Mouse (Mus musculus): ENCODE measurements at regions not wholly inside any gene's neighbourhood (a gene's known extent, or its start where the extent isn't known, plus 50 kb on each side); places are given as distances from the start of the nearest gene placed in this dataset.

DNA sequence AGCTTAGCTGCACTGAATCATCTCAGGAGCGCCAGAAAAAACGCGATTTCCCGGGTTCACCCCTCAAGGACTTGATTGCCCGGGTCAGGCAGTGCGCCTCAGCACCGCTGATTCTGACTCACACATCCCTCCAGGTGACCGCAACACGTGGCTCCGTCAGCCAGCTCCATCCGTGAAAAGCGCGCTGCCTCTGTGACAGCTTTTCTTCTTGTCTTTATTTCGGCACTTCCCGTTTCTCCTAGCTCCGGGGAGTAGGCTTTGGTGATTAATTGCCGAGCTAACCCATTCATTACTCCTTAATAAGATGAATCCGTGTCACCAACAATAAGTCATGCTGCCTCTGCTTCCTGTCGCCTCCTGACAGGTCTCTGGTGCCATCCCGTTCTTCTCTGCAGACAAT is 108.6 kb downstream of the Katnal1 start:
- no peaks in the 10 kb centered on the region for H3K9me3 ChIP-seq
- WGBS = 9% methylated on average over 20 of the region's 20 CpGs
- 0 out of 2 replicates have a peak overlapping the region, but pooled peaks have one; percentile 39 for H3K27ac ChIP-seq
- H3K4me3 ChIP-seq (replicated peaks) = peak overlapping the region; percentile 17; the same call in 1 of the 2 replicates
- peak; percentile 79 for ATAC-seq
- H3K27me3 ChIP-seq = peaks cover 16% of the 10 kb centered on the region; the same call in 1 of the 2 replicates
- no peaks in the 10 kb centered on the region for H3K36me3 ChIP-seq
- peaks cover 19% of the 10 kb centered on the region for H3K4me1 ChIP-seq (replicated peaks)
- peak overlapping the region; percentile 44 for H3K4me2 ChIP-seq (replicated peaks)
- no peak overlapping the region for H3K9ac ChIP-seq (replicated peaks)

GRCm38 (mm10) chr5:148819423-148819822 is 109.7 kb downstream of the Katnal1 start:
- no peak overlapping the region for H3K27ac ChIP-seq
- H3K36me3 ChIP-seq = no peaks in the 10 kb centered on the region
- no peak overlapping the region for H3K9ac ChIP-seq (replicated peaks)
- 67% methylated on average over 6 of the region's 6 CpGs for WGBS
- no peak overlapping the region for H3K4me3 ChIP-seq (replicated peaks)
- H3K9me3 ChIP-seq = no peaks in the 10 kb centered on the region
- peaks cover 19% of the 10 kb centered on the region for H3K4me1 ChIP-seq (replicated peaks)
- H3K27me3 ChIP-seq = peaks cover 16% of the 10 kb centered on the region; the same call in 1 of the 2 replicates
- no peak overlapping the region for H3K4me2 ChIP-seq (replicated peaks)
- ATAC-seq = no peak

GRCm38 (mm10) chr5:148818746-148819145 is 110.4 kb downstream of the Katnal1 start:
- Histone ChIP-seq H3K9me3 (no peaks in the 10 kb centered on the region), H3K27me3 (peaks cover 16% of the 10 kb centered on the region; the same call in 1 of the 2 replicates), H3K27ac (no peak overlapping the region), H3K4me3 (replicated peaks) (no peak overlapping the region), H3K4me2 (replicated peaks) (no peak overlapping the region), H3K36me3 (no peaks in the 10 kb centered on the region), H3K9ac (replicated peaks) (no peak overlapping the region), H3K4me1 (replicated peaks) (peaks cover 19% of the 10 kb centered on the region)
- ATAC-seq = no peak
- WGBS = 64% methylated on average over 2 of the region's 2 CpGs

GRCm38 (mm10) chr5:148812840-148813239 is 116.3 kb downstream of the Katnal1 start:
- Histone ChIP-seq H3K27ac (no peak overlapping the region), H3K9ac (replicated peaks) (no peak overlapping the region), H3K4me2 (replicated peaks) (no peak overlapping the region), H3K27me3 (peaks cover 24% of the 10 kb centered on the region), H3K9me3 (no peaks in the 10 kb centered on the region), H3K36me3 (no peaks in the 10 kb centered on the region), H3K4me1 (replicated peaks) (peaks cover 2% of the 10 kb centered on the region; the same call in 1 of the 2 replicates), H3K4me3 (replicated peaks) (no peak overlapping the region)
- WGBS = 86% methylated on average over 9 of the region's 9 CpGs
- ATAC-seq = no peak

DNA sequence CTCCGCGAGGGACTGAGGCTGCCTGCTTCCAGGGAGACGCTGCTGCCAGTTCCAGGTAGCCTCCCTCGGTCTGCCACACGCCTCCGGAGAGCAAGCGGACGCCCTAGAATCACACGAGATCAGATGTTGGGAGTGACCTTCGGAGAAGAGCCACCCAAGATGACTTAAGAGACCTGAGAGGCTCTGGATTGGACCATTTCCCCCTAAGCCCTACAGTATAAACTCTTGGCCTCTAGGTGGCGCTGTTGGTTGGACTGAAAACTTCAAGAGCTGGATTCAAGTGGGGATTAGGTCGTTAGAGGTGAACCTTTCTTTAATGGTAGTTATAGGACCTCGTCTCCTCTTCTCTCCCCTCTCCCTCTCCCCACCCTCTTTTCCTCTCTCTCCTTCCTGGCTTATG is 117.1 kb downstream of the Katnal1 start:
- no peaks in the 10 kb centered on the region for H3K36me3 ChIP-seq
- H3K9ac ChIP-seq (replicated peaks) = no peak overlapping the region
- H3K27me3 ChIP-seq = peaks cover 22% of the 10 kb centered on the region
- H3K4me3 ChIP-seq (replicated peaks) = no peak overlapping the region
- 13% methylated on average over 13 of the region's 13 CpGs for WGBS
- no peak overlapping the region for H3K4me2 ChIP-seq (replicated peaks)
- H3K4me1 ChIP-seq (replicated peaks) = peaks cover 2% of the 10 kb centered on the region; the same call in 1 of the 2 replicates
- H3K27ac ChIP-seq = no peak overlapping the region
- no peaks in the 10 kb centered on the region for H3K9me3 ChIP-seq
- ATAC-seq = peak; percentile 28

- WGBS = 76% methylated on average over 3 of the region's 3 CpGs
- ATAC-seq = no peak
- no peak overlapping the region for H3K4me3 ChIP-seq (replicated peaks)
- H3K4me2 ChIP-seq (replicated peaks) = no peak overlapping the region
- H3K36me3 ChIP-seq = no peaks in the 10 kb centered on the region
- peaks cover 17% of the 10 kb centered on the region for H3K27me3 ChIP-seq
- H3K9ac ChIP-seq (replicated peaks) = no peak overlapping the region
- H3K9me3 ChIP-seq = no peaks in the 10 kb centered on the region; the same call in 1 of the 2 replicates
- peaks cover 2% of the 10 kb centered on the region; the same call in 1 of the 2 replicates for H3K4me1 ChIP-seq (replicated peaks)
- no peak overlapping the region for H3K27ac ChIP-seq
Measured at GRCm38 (mm10) chr5:148809485-148809884, 119.6 kb downstream of the Katnal1 start.

DNA sequence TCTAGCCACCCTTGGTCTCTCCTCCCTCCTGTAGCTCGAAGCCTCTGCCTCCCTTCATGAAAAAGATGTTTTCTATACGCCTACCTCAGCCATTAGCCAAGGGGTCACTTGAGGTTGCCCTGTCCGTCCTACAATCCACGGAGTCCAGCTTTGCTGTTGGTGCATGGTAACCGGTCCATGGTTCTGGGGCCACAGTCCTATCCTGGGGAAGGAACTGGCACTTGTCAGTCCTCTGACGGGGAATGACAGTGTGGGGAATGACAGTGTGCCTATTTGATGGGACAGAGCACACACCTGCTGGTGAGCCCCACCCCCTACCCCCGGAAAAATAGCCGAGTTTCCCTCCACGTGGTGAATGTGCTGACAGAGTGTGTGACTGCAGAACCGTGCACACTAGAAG is 120.1 kb downstream of the Katnal1 start:
- H3K4me3 ChIP-seq (replicated peaks) = no peak overlapping the region
- peaks cover 17% of the 10 kb centered on the region for H3K27me3 ChIP-seq
- no peak overlapping the region for H3K9ac ChIP-seq (replicated peaks)
- H3K9me3 ChIP-seq = no peaks in the 10 kb centered on the region; the same call in 1 of the 2 replicates
- no peaks in the 10 kb centered on the region for H3K36me3 ChIP-seq
- H3K4me1 ChIP-seq (replicated peaks) = peaks cover 2% of the 10 kb centered on the region; the same call in 1 of the 2 replicates
- H3K4me2 ChIP-seq (replicated peaks) = 0 out of 2 replicates have a peak overlapping the region, but pooled peaks have one; percentile 11
- ATAC-seq = peak; percentile 59; the same call in 1 of the 2 replicates
- no peak overlapping the region for H3K27ac ChIP-seq
- WGBS = 13% methylated on average over 10 of the region's 10 CpGs

GRCm38 (mm10) chr5:148808426-148808825 is 120.7 kb downstream of the Katnal1 start:
- Histone ChIP-seq H3K27ac (no peak overlapping the region), H3K4me2 (replicated peaks) (peak overlapping the region; percentile 11; the same call in 1 of the 2 replicates), H3K4me3 (replicated peaks) (no peak overlapping the region), H3K27me3 (peaks cover 17% of the 10 kb centered on the region), H3K4me1 (replicated peaks) (peaks cover 2% of the 10 kb centered on the region; the same call in 1 of the 2 replicates), H3K9ac (replicated peaks) (no peak overlapping the region), H3K9me3 (no peaks in the 10 kb centered on the region; the same call in 1 of the 2 replicates), H3K36me3 (no peaks in the 10 kb centered on the region)
- WGBS = 3% methylated on average over 4 of the region's 4 CpGs
- ATAC-seq = peak; percentile 71; the same call in 1 of the 2 replicates

GRCm38 (mm10) chr5:148807612-148808011 is 121.5 kb downstream of the Katnal1 start:
- no peak overlapping the region for H3K4me3 ChIP-seq (replicated peaks)
- H3K27ac ChIP-seq = no peak overlapping the region
- no peaks in the 10 kb centered on the region; the same call in 1 of the 2 replicates for H3K9me3 ChIP-seq
- 96% methylated on average over 4 of the region's 4 CpGs for WGBS
- H3K9ac ChIP-seq (replicated peaks) = no peak overlapping the region
- no peaks in the 10 kb centered on the region for H3K36me3 ChIP-seq
- H3K4me2 ChIP-seq (replicated peaks) = no peak overlapping the region
- H3K27me3 ChIP-seq = peaks cover 17% of the 10 kb centered on the region
- ATAC-seq = no peak
- peaks cover 2% of the 10 kb centered on the region; the same call in 1 of the 2 replicates for H3K4me1 ChIP-seq (replicated peaks)

DNA sequence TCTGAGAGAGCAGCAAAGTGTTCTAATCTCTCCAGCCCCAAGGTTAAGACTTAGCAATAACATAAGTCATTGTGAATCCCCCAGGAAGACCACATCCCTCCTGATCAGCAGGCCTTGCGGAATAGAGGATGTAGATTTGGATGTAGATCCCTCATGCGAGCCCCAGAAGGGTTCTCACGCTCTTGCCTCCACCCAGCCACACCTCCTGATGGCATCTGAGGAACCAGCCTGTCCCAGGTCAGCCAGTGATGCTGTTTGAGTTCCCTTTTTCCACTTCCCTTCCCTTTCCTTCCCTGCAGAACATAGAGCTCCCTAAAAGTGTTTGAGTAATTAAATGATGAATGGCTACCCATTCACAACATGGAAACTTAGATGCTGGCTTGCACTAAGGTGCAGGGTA is 124.1 kb downstream of the Katnal1 start:
- H3K4me2 ChIP-seq (replicated peaks) = no peak overlapping the region
- no peak for ATAC-seq
- H3K27me3 ChIP-seq = 0 out of 2 replicates have a peak, but pooled peaks cover 2% of the 10 kb centered on the region
- no peaks in the 10 kb centered on the region; the same call in 1 of the 2 replicates for H3K9me3 ChIP-seq
- H3K4me1 ChIP-seq (replicated peaks) = peaks cover 4% of the 10 kb centered on the region; the same call in 1 of the 2 replicates
- no peak overlapping the region for H3K27ac ChIP-seq
- H3K36me3 ChIP-seq = no peaks in the 10 kb centered on the region
- H3K9ac ChIP-seq (replicated peaks) = no peak overlapping the region
- no peak overlapping the region for H3K4me3 ChIP-seq (replicated peaks)
- 67% methylated on average over 3 of the region's 3 CpGs for WGBS

DNA sequence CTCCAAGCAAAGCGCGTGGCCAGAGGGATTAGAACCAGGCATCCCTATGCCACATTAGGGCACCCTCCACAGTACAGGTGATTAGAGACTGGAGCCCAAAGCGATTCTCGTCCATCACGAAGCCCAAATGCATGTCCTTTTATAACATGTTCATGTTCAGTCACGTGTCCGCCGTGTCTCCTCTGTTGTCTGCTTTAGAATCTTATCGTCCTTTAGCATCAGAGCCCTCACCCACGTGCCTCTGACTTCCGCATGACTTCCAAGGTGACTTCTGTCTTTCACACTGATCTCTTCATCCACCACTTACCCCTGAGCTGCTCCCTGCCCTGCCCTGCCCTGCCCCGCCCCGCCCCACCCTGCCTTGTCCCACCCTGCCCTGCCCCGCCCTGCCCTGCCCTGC is 125.3 kb downstream of the Katnal1 start:
- Histone ChIP-seq H3K4me2 (replicated peaks) (no peak overlapping the region), H3K9ac (replicated peaks) (no peak overlapping the region), H3K4me1 (replicated peaks) (peaks cover 10% of the 10 kb centered on the region), H3K27me3 (no peaks in the 10 kb centered on the region), H3K27ac (no peak overlapping the region), H3K9me3 (no peaks in the 10 kb centered on the region; the same call in 1 of the 2 replicates), H3K4me3 (replicated peaks) (no peak overlapping the region), H3K36me3 (no peaks in the 10 kb centered on the region)
- 90% methylated on average over 14 of the region's 14 CpGs for WGBS
- no peak for ATAC-seq

GRCm38 (mm10) chr5:148802720-148803119 is 126.4 kb downstream of the Katnal1 start:
- Histone ChIP-seq H3K9me3 (no peaks in the 10 kb centered on the region; the same call in 1 of the 2 replicates), H3K4me3 (replicated peaks) (no peak overlapping the region), H3K9ac (replicated peaks) (no peak overlapping the region), H3K27ac (no peak overlapping the region), H3K4me2 (replicated peaks) (no peak overlapping the region), H3K27me3 (no peaks in the 10 kb centered on the region), H3K36me3 (no peaks in the 10 kb centered on the region), H3K4me1 (replicated peaks) (peaks cover 20% of the 10 kb centered on the region)
- ATAC-seq = peak; percentile 13; the same call in 1 of the 2 replicates
- WGBS = 72% methylated on average over 9 of the region's 9 CpGs

Data from midbrain, embryonic 13.5 days (tissue).